Mouse (Mus musculus) liver, embryonic 16.5 days (tissue): ENCODE data around the gene Jak3. TPM values are rescaled to one million over a fixed set of nuclear protein-coding genes. Genes with fewer than 3 reads are reported as not detected.
"Not testable (repeated sequence)": the region's sequence is repeated elsewhere in the genome, so short reads cannot be mapped to it uniquely, and the experiment has no call there.

Source experiments
- ATAC-seq: fragments of 200-750 bp; cut with Nextera tagmentation; 2 replicates; pipeline ENCODE4 v1.8.0; 2017; ENCODE audit warnings: low read depth, mild to moderate bottlenecking, moderate number of reproducible peaks, moderate library complexity
- H3K27ac ChIP-seq: fragments of 300-500 bp; sonication (generic); 2 replicates; pipeline ENCODE4 v1.5.1; 2014; ENCODE audit warnings: mild to moderate bottlenecking, low read length
- H3K27me3 ChIP-seq: fragments of 300-500 bp; sonication (generic); 2 replicates; pipeline ENCODE4 v1.6.1; 2014; ENCODE audit warnings: low read depth, low read length, mixed read lengths; ENCODE audit not compliant: control insufficient read depth, insufficient read depth
- H3K36me3 ChIP-seq: fragments of 300-500 bp; sonication (generic); 2 replicates; pipeline ENCODE4 v1.6.1; 2014; ENCODE audit warnings: mild to moderate bottlenecking; ENCODE audit not compliant: control insufficient read depth, insufficient read depth
- H3K4me1 ChIP-seq: fragments of 300-500 bp; sonication (generic); 2 replicates; pipeline ENCODE4 v1.6.1; 2014; ENCODE audit warnings: low read depth, low read length, mixed read lengths; ENCODE audit not compliant: control insufficient read depth
- H3K4me2 ChIP-seq: fragments of 300-500 bp; sonication (generic); 2 replicates; pipeline ENCODE4 v1.6.1; 2014; ENCODE audit warnings: low read depth, low read length, mixed read lengths
- H3K4me3 ChIP-seq: fragments of 300-500 bp; sonication (generic); 2 replicates; pipeline ENCODE4 v1.5.1; 2014; ENCODE audit warnings: low read depth, mild to moderate bottlenecking, low read length
- H3K9ac ChIP-seq: fragments of 300-500 bp; sonication (generic); 2 replicates; pipeline ENCODE4 v1.6.1; 2014; ENCODE audit warnings: low read depth, low read length
- H3K9me3 ChIP-seq: fragments of 300-500 bp; sonication (generic); replicated peaks from 2 replicates; pipeline ENCODE4 v1.6.1; 2016; ENCODE audit warnings: low read length; ENCODE audit not compliant: control insufficient read depth
- WGBS: fragments of 180-500 bp; shearing (Covaris S2); extraction: QIAGEN DNeasy Blood & Tissue Kit; methylation state at CpG from one replicate; pipeline ENCODE4 v1.1.7; 2014; ENCODE audit not compliant: insufficient replicate concordance; 5-methylcytosine and 5-hydroxymethylcytosine counted together
- polyA plus RNA-seq: library from polyadenylated mRNA; unstranded; fragments of >200 nt; fragmentation: Nextera tagmentation; extraction: Ambion mirVana; gene quantifications from 2 replicates; pipeline ENCODE4 v1.2.1, GENCODE M21; 2015

Jak3 gene
- polyA plus RNA-seq, 1 experiment from 2014 or later, result 6.3 TPM

DNA sequence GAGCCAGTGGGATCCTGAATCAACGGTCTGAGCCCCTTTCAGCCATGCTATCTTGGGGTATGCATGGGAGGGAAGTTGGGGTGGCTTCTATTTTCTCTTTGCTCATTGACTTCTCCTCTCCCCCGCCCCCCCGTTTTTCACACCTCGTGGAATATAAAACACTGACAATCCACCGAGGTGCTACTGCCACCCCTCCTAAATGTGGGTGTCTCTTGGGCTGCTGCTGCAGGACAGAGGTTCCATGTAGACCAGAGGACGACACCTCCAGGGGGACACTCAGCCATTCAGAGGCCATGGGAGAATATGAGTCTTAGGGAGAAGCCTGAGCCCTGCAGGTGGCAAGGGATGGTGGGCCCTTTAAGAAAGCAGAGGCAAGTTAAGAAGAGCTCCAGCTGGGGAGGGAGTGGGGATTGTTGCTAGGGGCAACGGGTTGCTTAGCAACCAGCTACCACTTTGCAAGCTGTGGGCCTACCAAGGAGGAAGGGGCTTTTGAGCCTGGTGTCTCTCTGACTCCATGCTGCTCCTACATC, 43.9 kb downstream of the Jak3 start:
- WGBS, result 59% methylated on average over 7 of the region's 7 CpGs
- ATAC-seq, result no peak
- Histone ChIP-seq H3K9me3 (no peaks in the 10 kb centered on the region), H3K36me3 (peaks cover 6% of the 10 kb centered on the region; the same call in 1 of the 2 replicates), H3K4me2 (no peak overlapping the region), H3K4me1 (peaks cover 48% of the 10 kb centered on the region), H3K9ac (no peak overlapping the region), H3K4me3 (no peak overlapping the region), H3K27ac (peak overlapping the region; percentile 63; the same call in 1 of the 2 replicates), H3K27me3 (no peaks in the 10 kb centered on the region)

DNA sequence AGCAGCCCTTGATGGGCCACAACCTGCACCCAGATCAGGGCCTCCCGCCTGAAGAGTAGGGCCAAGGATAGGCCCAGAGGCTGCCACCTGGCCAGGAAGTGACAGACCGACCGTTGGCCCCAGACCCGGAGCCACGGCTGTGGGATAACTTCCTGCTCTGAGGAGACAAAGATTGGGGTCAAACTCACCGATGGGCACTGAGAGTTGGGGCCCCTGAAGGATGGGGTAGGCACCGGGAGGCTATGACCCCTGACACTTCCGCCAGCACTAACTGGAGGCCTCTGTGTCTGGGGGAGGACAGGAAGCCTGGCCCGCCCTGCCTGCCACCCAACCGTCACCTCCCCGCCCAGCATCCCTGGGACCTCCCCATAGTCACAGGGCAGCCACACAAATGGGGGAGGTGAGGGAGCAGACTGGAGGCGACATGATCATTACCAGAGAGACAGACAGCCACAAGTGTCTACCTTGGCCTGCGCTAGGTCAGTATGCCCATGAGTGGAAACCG, 47.0 kb downstream of the Jak3 start:
- Histone ChIP-seq H3K9ac (peak overlapping the region; percentile 67), H3K27ac (peak overlapping the region; percentile 71), H3K4me3 (peak overlapping the region; percentile 63), H3K4me2 (peak overlapping the region; percentile 74), H3K27me3 (no peaks in the 10 kb centered on the region; the same call in 1 of the 2 replicates), H3K9me3 (no peaks in the 10 kb centered on the region), H3K4me1 (peaks cover 63% of the 10 kb centered on the region), H3K36me3 (no peaks in the 10 kb centered on the region)
- WGBS, result 14% methylated on average over 14 of the region's 14 CpGs
- peak; percentile 78 for ATAC-seq

DNA sequence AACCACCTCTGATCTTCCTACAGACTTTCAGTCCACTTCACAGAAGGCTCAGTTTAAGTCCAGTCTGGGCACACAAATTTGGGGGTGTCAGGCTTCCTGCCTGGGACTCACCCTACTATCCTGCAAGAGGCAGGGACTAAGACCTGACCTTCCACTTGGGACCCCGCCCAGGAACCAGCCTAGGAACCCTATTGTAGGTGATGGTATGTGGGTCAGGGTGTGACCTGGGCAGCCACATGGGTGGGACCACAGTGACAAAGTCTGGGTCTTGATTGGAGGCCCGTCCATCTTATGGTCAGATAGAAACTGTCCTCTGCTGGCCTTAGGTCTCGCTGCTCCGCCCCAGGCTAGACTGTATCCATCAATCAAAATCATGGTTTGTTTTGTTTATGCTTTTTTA, 48.3 kb downstream of the Jak3 start:
- peaks cover 60% of the 10 kb centered on the region for H3K4me1 ChIP-seq
- H3K36me3 ChIP-seq, result no peaks in the 10 kb centered on the region
- WGBS, result 46% methylated on average over 4 of the region's 4 CpGs
- peak overlapping the region; percentile 75; the same call in 1 of the 2 replicates for H3K4me3 ChIP-seq
- no peak overlapping the region for H3K27ac ChIP-seq
- H3K9ac ChIP-seq, result no peak overlapping the region
- ATAC-seq, result no peak
- H3K9me3 ChIP-seq, result no peaks in the 10 kb centered on the region
- no peaks in the 10 kb centered on the region; the same call in 1 of the 2 replicates for H3K27me3 ChIP-seq
- peak overlapping the region; percentile 8; the same call in 1 of the 2 replicates for H3K4me2 ChIP-seq

DNA sequence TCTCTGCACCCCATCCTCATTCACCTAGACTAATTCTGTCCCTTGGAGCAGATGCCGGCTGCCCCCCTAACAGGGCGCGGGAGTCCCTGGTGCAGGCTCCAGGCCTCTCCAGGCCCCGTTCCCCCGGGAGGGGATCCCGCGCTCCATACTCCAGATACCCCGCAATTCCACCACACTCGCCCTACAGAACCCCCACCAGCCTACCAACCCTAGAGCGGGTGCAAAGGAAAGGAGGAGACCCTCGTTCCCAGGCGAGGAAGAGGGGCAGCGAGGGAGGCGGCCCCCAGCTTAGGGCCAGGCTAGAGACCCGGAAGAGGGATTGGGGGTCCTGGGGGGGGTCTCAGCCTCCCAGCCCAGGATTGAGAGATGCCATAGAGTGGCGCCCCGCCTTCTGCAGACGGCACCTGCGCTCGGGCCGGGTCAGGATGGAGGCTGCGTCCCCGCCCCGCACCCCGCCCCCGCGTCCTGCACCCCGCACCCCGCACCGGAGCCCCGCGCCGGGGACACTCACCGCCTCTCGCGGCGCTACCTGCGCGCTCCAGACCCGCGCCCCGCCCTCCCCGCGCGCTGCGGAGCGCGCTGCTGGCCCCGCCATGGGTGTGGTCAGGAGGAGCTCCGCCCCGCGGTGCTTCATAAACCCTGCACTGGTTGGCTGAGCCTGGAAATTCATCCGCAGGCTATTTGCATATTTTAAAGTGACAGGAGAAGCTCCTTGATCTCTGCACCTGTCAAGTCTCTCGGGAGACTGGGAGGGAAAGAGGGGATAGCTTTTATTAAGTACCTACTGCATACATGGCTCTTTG, 49.2 kb downstream of the Jak3 start, which contains the start of gene Fcho1:
Gene Fcho1 (minus strand): TSS at position 595 of the 803 bp plus-strand sequence.
- peaks cover 53% of the 10 kb centered on the region for H3K4me1 ChIP-seq
- 1% methylated on average over 47 of the region's 54 CpGs for WGBS
- no peaks in the 10 kb centered on the region for H3K9me3 ChIP-seq
- H3K4me3 ChIP-seq, result peak within 1 kb of the TSS; percentile 75
- peak within 1 kb of the TSS; percentile 77 for H3K9ac ChIP-seq
- peak within 1 kb of the TSS; percentile 96 for H3K4me2 ChIP-seq
- no peak within 1 kb of the TSS for H3K27ac ChIP-seq
- peak; percentile 85 for ATAC-seq
- no peaks in the 10 kb centered on the region for H3K36me3 ChIP-seq
- H3K27me3 ChIP-seq, result no peaks in the 10 kb centered on the region; the same call in 1 of the 2 replicates

DNA sequence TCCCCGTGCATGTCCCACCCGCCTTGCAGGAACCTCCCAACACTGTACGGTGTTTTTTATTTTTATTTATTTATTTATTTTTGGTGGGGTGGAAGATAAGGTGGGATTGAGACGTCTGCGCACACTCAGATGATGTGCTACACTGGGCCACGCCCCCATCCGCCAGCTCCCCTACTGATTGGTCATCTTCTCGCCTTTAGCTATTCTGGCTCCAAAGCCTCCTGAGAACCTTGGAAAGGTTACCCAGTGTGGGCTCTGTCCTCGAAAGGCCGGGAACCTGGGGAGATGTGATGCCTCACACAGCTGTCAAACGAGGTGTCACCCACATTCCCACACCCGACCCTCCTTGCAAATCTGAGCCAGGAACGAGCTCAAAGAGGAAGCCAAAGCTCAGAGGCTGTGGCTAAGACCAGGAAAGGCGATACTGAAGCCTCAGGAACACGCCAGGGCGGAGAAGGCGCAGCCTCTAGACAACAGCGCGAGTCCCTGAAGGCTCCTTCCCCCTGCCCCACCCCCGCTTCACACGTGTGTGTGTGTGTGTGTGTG, 52.2 kb downstream of the Jak3 start:
- peaks cover 42% of the 10 kb centered on the region for H3K4me1 ChIP-seq
- H3K4me2 ChIP-seq, result peak overlapping the region; percentile 70
- no peak overlapping the region for H3K27ac ChIP-seq
- H3K9ac ChIP-seq, result peak overlapping the region; percentile 58
- 6% methylated on average over 21 of the region's 21 CpGs for WGBS
- no peaks in the 10 kb centered on the region for H3K9me3 ChIP-seq
- ATAC-seq, result peak; percentile 38
- H3K36me3 ChIP-seq, result no peaks in the 10 kb centered on the region
- H3K27me3 ChIP-seq, result peaks cover 3% of the 10 kb centered on the region
- H3K4me3 ChIP-seq, result peak overlapping the region; percentile 44

DNA sequence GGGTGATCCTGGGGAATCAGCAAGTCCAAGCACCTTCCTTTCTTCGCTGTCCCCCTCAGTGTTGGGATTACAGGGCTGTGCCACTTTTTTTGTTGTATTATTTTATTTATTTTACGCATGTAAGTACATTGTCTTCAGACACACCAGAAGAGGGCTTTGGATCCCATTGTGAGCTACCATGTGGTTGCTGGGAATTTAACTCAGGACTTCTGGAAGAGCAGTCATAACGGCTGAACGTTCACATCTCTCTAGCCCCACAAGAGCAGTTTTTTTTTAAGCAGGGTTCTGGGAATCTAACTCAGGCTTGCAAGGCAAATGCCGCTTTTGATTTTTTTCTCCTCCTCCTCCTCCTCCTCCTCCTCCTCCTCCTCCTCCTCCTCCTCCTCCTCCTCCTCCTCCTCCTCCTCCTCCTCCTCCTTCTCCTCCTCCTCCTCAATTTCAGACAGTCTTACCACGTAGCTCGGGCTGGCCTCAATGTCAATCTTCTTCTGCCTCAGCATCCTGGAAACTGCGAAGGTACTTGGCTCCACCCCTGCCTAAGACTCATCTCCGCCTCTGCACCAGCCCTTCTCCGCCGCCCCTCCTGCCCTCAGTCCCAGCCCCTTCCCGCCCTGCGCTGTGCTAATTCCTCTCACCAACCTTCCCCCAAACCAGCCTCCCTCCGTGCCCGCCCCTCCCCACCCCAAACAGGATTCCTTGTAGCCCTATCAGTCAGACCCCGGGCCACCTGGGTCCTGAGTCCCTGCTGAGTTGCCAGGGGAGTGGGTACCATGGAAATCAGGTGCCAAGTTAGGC, 52.9 kb downstream of the Jak3 start:
- peak overlapping the region; percentile 44 for H3K4me3 ChIP-seq
- H3K27ac ChIP-seq, result no peak overlapping the region
- H3K9me3 ChIP-seq, result no peaks in the 10 kb centered on the region
- WGBS, result 4% methylated on average over 14 of the region's 16 CpGs
- peak overlapping the region; percentile 58; the same call in 1 of the 2 replicates for H3K9ac ChIP-seq
- no peaks in the 10 kb centered on the region for H3K36me3 ChIP-seq
- ATAC-seq, result no peak
- peaks cover 35% of the 10 kb centered on the region for H3K4me1 ChIP-seq
- peak overlapping the region; percentile 70 for H3K4me2 ChIP-seq
- H3K27me3 ChIP-seq, result peaks cover 3% of the 10 kb centered on the region

DNA sequence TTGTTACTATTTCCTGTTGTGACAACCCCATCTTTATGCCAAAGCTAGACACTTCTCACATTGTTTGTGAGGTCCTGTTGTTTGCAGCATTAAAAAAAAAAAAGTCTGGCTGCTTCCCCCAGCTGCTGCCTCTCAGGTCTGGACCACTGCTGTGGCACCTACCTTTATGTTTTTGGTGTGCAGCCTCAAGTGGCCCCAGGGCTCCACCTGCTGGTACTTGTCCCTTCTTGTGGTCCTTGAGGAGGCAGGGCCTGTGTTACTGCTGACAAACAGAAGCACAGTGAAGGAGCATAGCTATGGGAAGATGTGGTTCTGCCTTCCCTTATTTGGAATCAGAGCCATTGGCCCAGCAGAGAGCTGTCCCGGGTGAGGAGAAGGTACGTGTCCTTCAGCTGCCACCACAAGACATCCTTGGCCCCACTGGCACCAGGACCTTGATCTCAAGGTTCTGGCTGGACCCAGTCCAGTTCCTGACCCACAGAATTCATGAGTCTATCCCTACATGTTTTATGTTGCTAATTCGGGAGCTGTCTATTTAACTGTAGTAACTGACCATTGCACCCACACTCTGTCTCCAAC, 55.6 kb downstream of the Jak3 start:
- H3K36me3 ChIP-seq, result no peaks in the 10 kb centered on the region
- peaks cover 3% of the 10 kb centered on the region for H3K27me3 ChIP-seq
- no peak for ATAC-seq
- peaks cover 13% of the 10 kb centered on the region for H3K4me1 ChIP-seq
- no peak overlapping the region for H3K27ac ChIP-seq
- H3K9ac ChIP-seq, result no peak overlapping the region
- WGBS, result 34% methylated on average over 3 of the region's 3 CpGs
- H3K9me3 ChIP-seq, result no peaks in the 10 kb centered on the region
- H3K4me3 ChIP-seq, result no peak overlapping the region
- no peak overlapping the region for H3K4me2 ChIP-seq

DNA sequence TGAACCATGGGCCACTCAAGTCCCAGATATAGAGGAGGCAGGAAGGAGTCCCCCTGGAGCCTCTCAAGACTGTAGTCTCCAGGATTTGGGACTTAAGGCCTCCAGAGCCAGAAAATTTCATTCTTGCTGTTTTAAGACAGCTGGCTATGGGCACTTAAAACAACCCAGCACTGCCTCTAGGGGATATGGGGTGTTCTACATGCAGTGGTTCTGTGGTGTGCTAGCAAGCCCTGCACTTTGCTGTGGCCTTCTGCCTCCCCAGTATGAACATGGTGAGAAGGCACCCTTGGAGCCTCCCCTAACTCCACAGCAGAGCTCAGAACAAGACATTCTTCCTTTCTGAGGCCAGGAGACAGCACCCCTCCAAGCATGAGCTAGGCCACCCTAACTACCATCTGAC, 62.2 kb downstream of the Jak3 start:
- not testable (repeated sequence) for ATAC-seq, H3K4me1 ChIP-seq, H3K27me3 ChIP-seq, H3K27ac ChIP-seq, H3K36me3 ChIP-seq, H3K4me2 ChIP-seq, H3K9me3 ChIP-seq, H3K9ac ChIP-seq, H3K4me3 ChIP-seq
